Mouse (Mus musculus) retina, postnatal 1 day (tissue): ENCODE data around the gene Gm20816.
"Not testable (repeated sequence)": the region's sequence is repeated elsewhere in the genome, so short reads cannot be mapped to it uniquely, and the experiment has no call there.

Experiments used
- DNase-seq: peaks from one replicate; pipeline ENCODE4 v3.0.0-alpha.2; 2012

Gm20816 gene

DNA sequence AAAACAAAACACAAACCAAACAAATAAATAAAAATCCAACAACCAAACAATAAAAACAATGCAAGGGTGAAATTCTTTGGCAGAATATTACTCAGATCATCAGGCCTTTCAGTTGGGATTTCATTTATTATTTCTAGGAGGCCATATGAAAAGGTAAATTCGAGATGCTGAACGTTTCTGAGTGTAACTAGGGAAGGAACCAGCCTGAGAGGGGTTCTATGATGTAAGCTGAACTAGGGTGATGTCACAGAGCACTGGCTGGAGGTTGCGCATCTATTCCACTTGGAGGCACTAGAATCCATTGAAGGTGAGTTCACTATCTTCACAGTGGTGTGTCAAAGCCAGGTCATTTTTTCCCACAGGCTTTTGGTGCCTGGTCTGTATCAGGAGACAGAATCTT is at the start of gene Gm20816:
Gm20816 (plus strand) TSS at position 301 of the 400 bp plus-strand sequence.
- not testable (repeated sequence) for DNase-seq
